Mouse (Mus musculus) MEL (cell line): ENCODE measurements around the gene Pramel1. TPM values are rescaled to one million over a fixed set of nuclear protein-coding genes. Genes with fewer than 3 reads are reported as not detected.
"Not testable (repeated sequence)": the region's sequence is repeated elsewhere in the genome, so short reads cannot be mapped to it uniquely, and the experiment has no call there.

Source experiments
- DNase-seq: peaks from one replicate; pipeline ENCODE4 v3.0.0; 2011; ENCODE audit warnings: low read depth, low spot score
- H3K27ac ChIP-seq: 2 replicates; pipeline ENCODE4 v1.5.1; 2012; ENCODE audit warnings: low read depth, mild to moderate bottlenecking, control low read depth, low read length, moderate library complexity; ENCODE audit not compliant: control insufficient read depth
- H3K27me3 ChIP-seq, 2 experiments: fragments of 150-350 bp in 1 of 2; sonication (generic) in 1 of 2; 2 replicates each; pipeline ENCODE4 v1.6.1; 2012; ENCODE audit warnings: low read length in 2 of 2, mild to moderate bottlenecking in 2 of 2, improper control_type of control experiment in 1 of 2, moderate library complexity in 1 of 2; ENCODE audit not compliant: insufficient read depth in 2 of 2, control insufficient read depth in 1 of 2
- H3K36me3 ChIP-seq, 2 experiments: 2 replicates each; pipeline ENCODE4 v1.6.1; 2012 to 2014; ENCODE audit warnings: low read length in 2 of 2, improper control_type of control experiment in 1 of 2, inconsistent platforms in 1 of 2, mild to moderate bottlenecking in 1 of 2; ENCODE audit not compliant: insufficient read depth in 2 of 2, control insufficient read depth in 1 of 2
- H3K4me1 ChIP-seq, 2 experiments: fragments of 150-350 bp in 1 of 2; sonication (generic) in 1 of 2; 2 replicates each; pipeline ENCODE4 v1.6.1; 2012; ENCODE audit warnings: low read length in 2 of 2, improper control_type of control experiment in 1 of 2, mild to moderate bottlenecking in 1 of 2; ENCODE audit not compliant: insufficient read depth in 2 of 2, control insufficient read depth in 1 of 2
- H3K4me3 ChIP-seq, 2 experiments: fragments of 150-350 bp in 1 of 2; sonication (generic) in 1 of 2; 2 replicates each; pipeline ENCODE4 v1.5.1; 2012; ENCODE audit warnings: low read depth in 2 of 2, low read length in 2 of 2, mild to moderate bottlenecking in 2 of 2, moderate library complexity in 2 of 2, control low read depth in 1 of 2, improper control_type of control experiment in 1 of 2; ENCODE audit not compliant: control insufficient read depth in 1 of 2, insufficient read depth in 1 of 2
- H3K79me2 ChIP-seq: 2 replicates; pipeline ENCODE4 v1.6.1; 2012; ENCODE audit warnings: mild to moderate bottlenecking, low read length, moderate library complexity; ENCODE audit not compliant: control insufficient read depth, poor library complexity, insufficient read depth
- H3K9ac ChIP-seq: 2 replicates; pipeline ENCODE4 v1.6.1; 2012; ENCODE audit warnings: low read depth, mild to moderate bottlenecking, control low read depth, low read length, moderate library complexity; ENCODE audit not compliant: control insufficient read depth, poor library complexity, severe bottlenecking
- H3K9me3 ChIP-seq: fragments of 150-350 bp; sonication (generic); replicated peaks from 2 replicates; pipeline ENCODE4 v1.6.1; 2012; ENCODE audit warnings: mild to moderate bottlenecking, low read length, improper control_type of control experiment, moderate library complexity; ENCODE audit not compliant: insufficient read depth
- CTCF ChIP-seq, 3 experiments: IDR thresholded peaks in 2 of 3; conservative IDR thresholded peaks in 1 of 3; 2 replicates each; pipeline ENCODE4 v1.5.1; 2011 to 2012; ENCODE audit warnings: low read length in 3 of 3, low read depth in 2 of 3, mild to moderate bottlenecking in 2 of 3, improper control_type of control experiment in 1 of 3, inconsistent platforms in 1 of 3, mixed read lengths in 1 of 3, moderate library complexity in 1 of 3; ENCODE audit not compliant: control insufficient read depth in 1 of 3, insufficient read depth in 1 of 3, poor library complexity in 1 of 3, severe bottlenecking in 1 of 3
- E2F4 ChIP-seq: IDR thresholded peaks from 2 replicates; pipeline ENCODE4 v1.6.1; 2011; ENCODE audit warnings: low read depth, low read length, improper control_type of control experiment, borderline replicate concordance
- EP300 ChIP-seq, 2 experiments: IDR thresholded peaks; 2 replicates each; pipeline ENCODE4 v1.6.1; 2011; ENCODE audit warnings: improper control_type of control experiment in 2 of 2, low read length in 2 of 2, low read depth in 1 of 2, mild to moderate bottlenecking in 1 of 2
- ETS1 ChIP-seq: IDR thresholded peaks from 2 replicates; pipeline ENCODE4 v1.6.1; 2012; ENCODE audit warnings: low read depth, mild to moderate bottlenecking, inconsistent platforms, low read length, improper control_type of control experiment, moderate library complexity
- HCFC1 ChIP-seq: IDR thresholded peaks from 2 replicates; pipeline ENCODE4 v1.6.1; 2012; ENCODE audit warnings: low read depth, mild to moderate bottlenecking, inconsistent platforms, low read length, improper control_type of control experiment, moderate library complexity
- MAFK ChIP-seq: IDR thresholded peaks from 2 replicates; pipeline ENCODE4 v1.6.1; 2011; ENCODE audit warnings: low read depth, mild to moderate bottlenecking, low read length, improper control_type of control experiment, borderline replicate concordance
- MAX ChIP-seq: IDR thresholded peaks from 2 replicates; pipeline ENCODE4 v1.6.1; 2011; ENCODE audit warnings: low read length, improper control_type of control experiment
- MYB ChIP-seq: IDR thresholded peaks from 2 replicates; pipeline ENCODE4 v1.6.1; 2011; ENCODE audit warnings: mild to moderate bottlenecking, low read depth, low read length, improper control_type of control experiment
- MYC ChIP-seq: IDR thresholded peaks from 2 replicates; pipeline ENCODE4 v1.6.1; 2011; ENCODE audit warnings: low read depth, mild to moderate bottlenecking, low read length, improper control_type of control experiment, moderate library complexity
- NRF1 ChIP-seq: IDR thresholded peaks from 2 replicates; pipeline ENCODE4 v1.6.1; 2014; ENCODE audit warnings: low read depth, mild to moderate bottlenecking, inconsistent platforms, low read length, improper control_type of control experiment, moderate library complexity; ENCODE audit not compliant: poor library complexity, insufficient read depth, severe bottlenecking
- POLR2AphosphoS5 ChIP-seq: IDR thresholded peaks from 2 replicates; pipeline ENCODE4 v1.6.1; 2012; ENCODE audit warnings: low read depth, borderline replicate concordance, mild to moderate bottlenecking, inconsistent platforms, low read length, moderate library complexity, mixed read lengths
- RAD21 ChIP-seq: IDR thresholded peaks from 2 replicates; pipeline ENCODE4 v1.6.1; 2011; ENCODE audit warnings: mild to moderate bottlenecking, low read depth, low read length, improper control_type of control experiment
- TAL1 ChIP-seq: IDR thresholded peaks from 2 replicates; pipeline ENCODE4 v1.6.1; 2012; ENCODE audit warnings: mild to moderate bottlenecking, inconsistent platforms, low read length, moderate library complexity, mixed read lengths
- TBP ChIP-seq: IDR thresholded peaks from 2 replicates; pipeline ENCODE4 v1.8.0; 2011; ENCODE audit warnings: low read depth, low read length, improper control_type of control experiment
- ZC3H11A ChIP-seq: IDR thresholded peaks from 2 replicates; pipeline ENCODE4 v1.6.1; 2012; ENCODE audit warnings: low read depth, mild to moderate bottlenecking, inconsistent platforms, low read length, improper control_type of control experiment
- ZKSCAN1 ChIP-seq: IDR thresholded peaks from 2 replicates; pipeline ENCODE4 v1.6.1; 2012; ENCODE audit warnings: low read depth, mild to moderate bottlenecking, inconsistent platforms, low read length, improper control_type of control experiment, moderate library complexity
- ZMIZ1 ChIP-seq: IDR thresholded peaks from 2 replicates; pipeline ENCODE4 v1.6.1; 2012; ENCODE audit warnings: low read depth, mild to moderate bottlenecking, inconsistent platforms, low read length, improper control_type of control experiment, moderate library complexity
- ZNF384 ChIP-seq: IDR thresholded peaks from 2 replicates; pipeline ENCODE4 v1.6.1; 2012; ENCODE audit warnings: low read depth, mild to moderate bottlenecking, inconsistent platforms, low read length, improper control_type of control experiment
- polyA plus RNA-seq, 2 experiments: library from polyadenylated mRNA; stranded (reverse) in 1 of 2; unstranded in 1 of 2; fragments of >175 nt in 1 of 2; fragments of >200 nt in 1 of 2; gene quantifications; 2 replicates each; pipeline versions ENCODE4 v1.2.1 to v1.2.4; 2012; ENCODE audit warnings: low replicate concordance in 2 of 2, low read depth in 1 of 2; ENCODE audit not compliant: insufficient read length in 2 of 2, insufficient read depth in 1 of 2, missing spikeins in 1 of 2
- total RNA-seq: library from RNA; depleted of rRNA; stranded (reverse); fragments of 300-350 nt; gene quantifications from 2 replicates; pipeline ENCODE4 v1.2.3, GENCODE M21; 2012; rRNA removed

The Pramel1 gene
- total and polyA plus RNA-seq, 3 experiments = not detected

DNA sequence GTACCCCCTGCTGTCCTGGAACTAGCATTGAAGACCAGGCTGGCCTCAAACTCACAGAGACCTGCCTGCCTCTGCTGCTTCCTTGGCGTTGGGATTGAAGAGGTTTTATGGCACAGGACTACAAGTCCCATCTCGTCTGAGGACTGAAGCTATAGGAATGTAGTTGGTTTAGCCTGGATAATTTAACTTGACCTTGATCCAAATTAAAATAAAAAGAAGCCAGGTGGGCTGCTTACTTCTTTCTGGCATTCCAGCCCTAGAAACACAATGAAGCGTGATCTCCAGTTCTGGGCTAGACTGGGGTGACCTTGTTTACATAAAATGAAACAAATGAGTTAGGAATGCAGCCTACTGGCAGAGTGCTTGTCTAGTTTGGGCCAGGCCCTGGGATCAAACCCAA lies 19.9 kb downstream of the Pramel1 start:
- Histone ChIP-seq H3K27ac (no peak overlapping the region), H3K36me3 (no peaks in the 10 kb centered on the region)

DNA sequence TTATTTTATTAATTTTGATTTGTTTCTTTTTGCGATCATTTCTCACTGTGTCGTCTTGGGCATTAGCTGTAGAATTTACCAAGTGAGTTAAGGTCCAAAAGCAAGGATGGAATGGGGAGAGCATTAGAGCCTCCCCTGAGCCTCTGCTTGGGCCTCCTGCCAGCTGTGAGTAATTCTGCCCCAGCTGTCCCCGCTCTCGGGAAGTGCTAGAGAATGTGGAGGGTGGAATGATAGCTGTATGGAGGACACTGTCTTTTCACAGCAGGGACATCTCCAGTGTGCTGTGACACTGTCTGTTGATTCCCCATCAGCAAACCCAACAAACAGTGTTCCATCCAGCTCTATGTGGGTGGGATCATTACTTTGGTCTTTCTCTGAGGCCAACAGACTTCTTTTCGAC lies 32.5 kb downstream of the Pramel1 start:
- H3K79me2 ChIP-seq, H3K9me3 ChIP-seq, H3K36me3 ChIP-seq, H3K4me1 ChIP-seq, DNase-seq, H3K9ac ChIP-seq, H3K27ac ChIP-seq, H3K4me3 ChIP-seq, H3K27me3 ChIP-seq: not testable (repeated sequence)

More for the DNA sequence above, 19.9 kb downstream of the Pramel1 start:
- Histone ChIP-seq H3K9me3 (no peaks in the 10 kb centered on the region), H3K4me3 (no peak overlapping the region), H3K9ac (no peak overlapping the region), H3K27me3 (no peaks in the 10 kb centered on the region), H3K4me1 (no peaks in the 10 kb centered on the region), H3K79me2 (no peaks in the 10 kb centered on the region)
- DNase-seq = no peak
- no peak for TF ChIP-seq MYB
- TF ChIP-seq E2F4 = no peak
- no peak for TF ChIP-seq MAX
- TF ChIP-seq MAFK = no peak
- TF ChIP-seq MYC = no peak
- TF ChIP-seq RAD21 = no peak
- no peak for TF ChIP-seq ZNF384
- no peak for TF ChIP-seq ZMIZ1
- no peak for TF ChIP-seq ZKSCAN1
- no peak for TF ChIP-seq NRF1
- no peak for TF ChIP-seq CTCF (IDR thresholded peaks at IDR 0.05 in 2 of 3, conservative IDR thresholded peaks at IDR 0.05 in 1 of 3; ENCODE audit: control insufficient read depth in 1 of 3, insufficient read depth in 1 of 3, low read depth in 2 of 3, low read length in 3 of 3, poor library complexity in 1 of 3, severe bottlenecking in 1 of 3)
- no peak for TF ChIP-seq ZC3H11A
- no peak for TF ChIP-seq HCFC1
- no peak for TF ChIP-seq TBP
- no peak for TF ChIP-seq TAL1
- no peak for TF ChIP-seq EP300 (IDR thresholded peaks at IDR 0.05; ENCODE audit: low read depth in 1 of 2, low read length in 2 of 2)
- no peak for TF ChIP-seq POLR2AphosphoS5
- no peak for TF ChIP-seq ETS1

Other genes with a start within 250 kb of the Pramel1 start
- 4.3 and 4.9 TPM in 2 replicates for gene Prdm2, start 181.4 kb upstream of the Pramel1 start, total RNA-seq
- gene Prdm2, start 181.4 kb upstream of the Pramel1 start, polyA plus RNA-seq = 10 to 100 TPM in 1 of 2 experiments, not detected in 1; 13.5 TPM
- not detected in 2 replicates for gene Pdpn, start 94.9 kb upstream of the Pramel1 start, total RNA-seq
- gene Pdpn, start 94.9 kb upstream of the Pramel1 start, polyA plus RNA-seq = not detected
- not detected in 2 replicates for gene Lrrc38, start 44.7 kb upstream of the Pramel1 start, total RNA-seq
- not detected for gene Lrrc38, start 44.7 kb upstream of the Pramel1 start, polyA plus RNA-seq
- not detected in 2 replicates for gene Pramef8, start 18.0 kb downstream of the Pramel1 start, total RNA-seq
- not detected for gene Pramef8, start 18.0 kb downstream of the Pramel1 start, polyA plus RNA-seq
- gene Oog4, start 55.9 kb downstream of the Pramel1 start, total RNA-seq = not detected in 2 replicates
- not detected for gene Oog4, start 55.9 kb downstream of the Pramel1 start, polyA plus RNA-seq
- gene Gm13043, start 116.9 kb downstream of the Pramel1 start, total RNA-seq = not detected in 2 replicates
- not detected for gene Gm13043, start 116.9 kb downstream of the Pramel1 start, polyA plus RNA-seq
- gene Gm13040, start 141.5 kb downstream of the Pramel1 start, total RNA-seq = not detected in 2 replicates
- not detected for gene Gm13040, start 141.5 kb downstream of the Pramel1 start, polyA plus RNA-seq
- gene BC080695, start 157.3 kb downstream of the Pramel1 start, total RNA-seq = not detected in 2 replicates
- gene BC080695, start 157.3 kb downstream of the Pramel1 start, polyA plus RNA-seq = not detected
- not detected in 2 replicates for gene Gm13057, start 157.3 kb downstream of the Pramel1 start, total RNA-seq
- gene Gm13057, start 157.3 kb downstream of the Pramel1 start, polyA plus RNA-seq = not detected
- not detected in 2 replicates for gene Gm13083, start 220.6 kb downstream of the Pramel1 start, total RNA-seq
- gene Gm13083, start 220.6 kb downstream of the Pramel1 start, polyA plus RNA-seq = not detected